Mouse (Mus musculus) neural tube, embryonic 14.5 days (tissue): Measurements from ENCODE around the gene Fxyd6. TPM values are rescaled to one million over a fixed set of nuclear protein-coding genes. Genes with fewer than 3 reads are reported as not detected.

ENCODE experiments used
- ATAC-seq: fragments of 200-750 bp; cut with Nextera tagmentation; 2 replicates; pipeline ENCODE4 v1.8.0; 2017; ENCODE audit warnings: low read depth, mild to moderate bottlenecking, moderate TSS enrichment, moderate library complexity
- H3K27ac ChIP-seq: fragments of 300-500 bp; sonication (generic); 2 replicates; pipeline ENCODE4 v1.5.1; 2014; ENCODE audit warnings: low read depth, mild to moderate bottlenecking, control low read depth, low read length, moderate library complexity, mixed read lengths
- H3K27me3 ChIP-seq: fragments of 300-500 bp; sonication (generic); 2 replicates; pipeline ENCODE4 v1.6.1; 2014; ENCODE audit warnings: low read length; ENCODE audit not compliant: control insufficient read depth, insufficient read depth
- H3K36me3 ChIP-seq: fragments of 300-500 bp; sonication (generic); 2 replicates; pipeline ENCODE4 v1.6.1; 2014; ENCODE audit warnings: low read length, mixed read lengths; ENCODE audit not compliant: control insufficient read depth, insufficient read depth
- H3K4me1 ChIP-seq: fragments of 300-500 bp; sonication (generic); 2 replicates; pipeline ENCODE4 v1.6.1; 2014; ENCODE audit warnings: low read length; ENCODE audit not compliant: control insufficient read depth, insufficient read depth
- H3K4me2 ChIP-seq: fragments of 300-500 bp; sonication (generic); 2 replicates; pipeline ENCODE4 v1.6.1; 2014; ENCODE audit warnings: mild to moderate bottlenecking, low read depth, low read length, control low read depth
- H3K4me3 ChIP-seq: fragments of 300-500 bp; sonication (generic); 2 replicates; pipeline ENCODE4 v1.5.1; 2014; ENCODE audit warnings: low read depth, low read length, control low read depth, mixed read lengths
- H3K9ac ChIP-seq: fragments of 300-500 bp; sonication (generic); replicated peaks from 2 replicates; pipeline ENCODE4 v1.6.1; 2014; ENCODE audit warnings: low read depth, mild to moderate bottlenecking, control low read depth, low read length, mixed read lengths
- H3K9me3 ChIP-seq: fragments of 300-500 bp; sonication (generic); 2 replicates; pipeline ENCODE4 v1.6.1; 2016; ENCODE audit warnings: low read length; ENCODE audit not compliant: control insufficient read depth
- WGBS: fragments of 180-500 bp; shearing (Covaris S2); extraction: QIAGEN DNeasy Blood & Tissue Kit; methylation state at CpG from one replicate; pipeline ENCODE4 v1.1.7; 2014; 5-methylcytosine and 5-hydroxymethylcytosine counted together
- polyA plus RNA-seq: library from polyadenylated mRNA; unstranded; fragments of >200 nt; fragmentation: Nextera tagmentation; extraction: Ambion mirVana; gene quantifications from 2 replicates; pipeline ENCODE4 v1.2.1, GENCODE M21; 2014

Fxyd6 gene
- polyA plus RNA-seq, 1 experiment from 2014 or later, result 341 TPM

DNA sequence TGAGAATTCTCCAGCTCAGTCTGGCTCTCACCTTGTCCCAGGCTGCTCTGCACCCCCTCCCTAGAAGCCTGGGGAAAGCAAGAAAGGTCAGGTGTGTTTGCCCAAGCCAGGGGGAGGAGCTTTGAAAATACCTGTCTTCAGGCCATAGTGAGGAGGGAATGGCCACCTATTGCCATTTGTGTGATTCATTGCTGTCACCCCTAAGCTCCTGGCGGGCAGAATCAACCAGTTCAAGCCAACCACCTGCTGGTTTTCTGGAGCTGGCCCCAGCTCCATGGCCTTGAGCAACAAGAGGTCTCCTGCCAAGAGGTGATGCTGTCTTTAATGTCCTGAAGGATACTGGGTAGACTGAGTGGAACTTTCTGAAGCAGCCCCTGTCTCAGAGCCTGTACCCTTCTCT, 28.4 kb downstream of the Fxyd6 start:
- Histone ChIP-seq H3K4me1 (no peaks in the 10 kb centered on the region), H3K27me3 (no peaks in the 10 kb centered on the region), H3K36me3 (0 out of 2 replicates have a peak, but pooled peaks cover 7% of the 10 kb centered on the region), H3K9me3 (no peaks in the 10 kb centered on the region), H3K27ac (no peak overlapping the region), H3K4me3 (no peak overlapping the region), H3K9ac (no peak overlapping the region), H3K4me2 (no peak overlapping the region)
- 71% methylated on average over 1 of the region's 1 CpGs for WGBS
- ATAC-seq, result no peak

DNA sequence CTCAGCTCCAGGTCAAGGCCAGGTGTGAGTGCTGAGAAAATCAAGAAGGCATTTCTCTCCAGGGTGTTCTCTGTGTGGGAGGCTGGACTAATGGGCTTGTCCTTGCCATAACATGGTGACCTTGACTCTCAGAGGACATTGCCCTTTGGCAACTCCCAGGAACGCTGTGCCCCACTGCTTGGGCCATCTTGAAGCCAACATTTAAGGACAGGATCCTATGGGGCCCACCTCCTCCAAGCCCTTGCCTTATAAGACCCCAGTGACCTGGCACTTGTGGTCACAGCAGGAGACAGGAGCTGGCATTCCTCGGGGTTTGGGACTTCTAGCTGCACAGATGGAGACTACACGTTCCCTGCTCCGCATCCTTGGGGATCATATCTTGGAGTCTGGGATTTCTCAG, 29.4 kb downstream of the Fxyd6 start, which contains the start of gene Fxyd2:
Gene Fxyd2 (plus strand): TSS at position 236 of the 400 bp plus-strand sequence.
- WGBS, result 77% methylated on average over 4 of the region's 4 CpGs
- Histone ChIP-seq H3K9me3 (no peaks in the 10 kb centered on the region), H3K27ac (no peak within 1 kb of the TSS), H3K36me3 (0 out of 2 replicates have a peak, but pooled peaks cover 7% of the 10 kb centered on the region), H3K4me1 (no peaks in the 10 kb centered on the region), H3K4me2 (no peak within 1 kb of the TSS), H3K9ac (no peak within 1 kb of the TSS), H3K27me3 (no peaks in the 10 kb centered on the region), H3K4me3 (no peak within 1 kb of the TSS)
- no peak for ATAC-seq

DNA sequence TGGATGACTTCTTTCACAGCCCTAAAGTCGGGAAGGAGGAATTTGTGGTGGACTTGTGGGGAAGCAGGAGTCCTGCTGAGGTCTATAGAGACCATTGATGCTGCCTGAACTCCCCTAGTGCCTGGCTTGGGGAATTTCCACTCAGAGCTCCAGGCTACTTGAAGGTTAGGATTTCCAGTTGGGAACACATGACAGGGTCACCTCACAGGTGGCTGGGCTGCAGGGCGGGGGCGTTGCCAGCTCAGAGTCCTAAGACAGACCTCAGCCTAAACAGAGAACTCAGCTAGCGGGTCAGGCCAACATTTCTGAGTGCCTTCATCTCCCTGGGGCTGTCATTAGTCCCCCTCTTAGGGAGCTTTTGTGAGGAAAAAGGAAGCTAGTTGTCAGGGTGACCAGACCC, 31.9 kb downstream of the Fxyd6 start:
- no peaks in the 10 kb centered on the region for H3K27me3 ChIP-seq
- H3K4me1 ChIP-seq, result no peaks in the 10 kb centered on the region
- no peak overlapping the region for H3K9ac ChIP-seq
- 55% methylated on average over 4 of the region's 4 CpGs for WGBS
- no peak for ATAC-seq
- no peaks in the 10 kb centered on the region for H3K36me3 ChIP-seq
- no peak overlapping the region for H3K4me2 ChIP-seq
- no peaks in the 10 kb centered on the region for H3K9me3 ChIP-seq
- no peak overlapping the region for H3K4me3 ChIP-seq
- no peak overlapping the region for H3K27ac ChIP-seq

DNA sequence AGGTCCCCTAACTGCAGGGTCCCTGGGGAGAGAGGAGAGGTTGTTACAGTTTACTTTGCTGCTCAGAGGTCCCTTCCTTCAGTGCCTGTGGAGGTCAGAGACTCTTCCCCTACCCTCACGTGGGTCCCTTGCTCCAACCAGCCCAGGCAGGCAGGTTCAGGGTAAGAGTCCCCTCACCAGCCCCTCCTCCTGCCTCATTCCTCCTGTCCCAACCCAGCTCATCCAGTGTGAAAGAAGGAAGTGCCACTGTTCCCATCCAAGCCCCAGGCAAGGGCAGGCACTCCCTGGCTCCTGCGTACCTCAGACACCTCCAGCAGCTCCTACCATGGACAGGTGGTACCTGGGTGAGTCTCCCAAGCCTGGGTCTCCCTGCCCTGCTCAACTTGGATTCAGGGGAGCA, 33.0 kb downstream of the Fxyd6 start:
- Histone ChIP-seq H3K27me3 (no peaks in the 10 kb centered on the region), H3K4me1 (no peaks in the 10 kb centered on the region), H3K4me3 (no peak overlapping the region), H3K9ac (no peak overlapping the region), H3K4me2 (no peak overlapping the region), H3K36me3 (no peaks in the 10 kb centered on the region), H3K27ac (no peak overlapping the region), H3K9me3 (no peaks in the 10 kb centered on the region)
- no peak for ATAC-seq
- WGBS, result 66% methylated on average over 2 of the region's 2 CpGs

DNA sequence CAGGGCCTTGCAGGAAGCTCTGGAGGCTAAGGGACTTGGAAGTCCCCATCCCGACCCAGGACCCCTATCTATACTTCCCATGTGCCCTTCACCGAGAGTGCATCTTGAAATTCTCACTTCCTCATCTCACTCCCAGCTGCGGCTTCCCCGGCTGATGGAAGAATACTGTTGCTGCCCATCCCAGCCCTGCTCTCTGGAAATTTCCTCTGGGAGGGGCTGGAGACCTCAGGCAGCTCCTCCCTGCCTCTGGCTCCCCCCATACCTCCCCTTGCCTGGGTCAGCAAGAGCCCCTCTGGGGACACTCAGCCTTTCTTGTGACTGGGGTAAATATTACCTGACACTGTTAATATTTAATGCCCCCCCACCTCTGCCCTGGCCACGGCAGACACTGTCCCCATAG, 35.7 kb downstream of the Fxyd6 start:
- no peak for ATAC-seq
- 68% methylated on average over 5 of the region's 5 CpGs for WGBS

DNA sequence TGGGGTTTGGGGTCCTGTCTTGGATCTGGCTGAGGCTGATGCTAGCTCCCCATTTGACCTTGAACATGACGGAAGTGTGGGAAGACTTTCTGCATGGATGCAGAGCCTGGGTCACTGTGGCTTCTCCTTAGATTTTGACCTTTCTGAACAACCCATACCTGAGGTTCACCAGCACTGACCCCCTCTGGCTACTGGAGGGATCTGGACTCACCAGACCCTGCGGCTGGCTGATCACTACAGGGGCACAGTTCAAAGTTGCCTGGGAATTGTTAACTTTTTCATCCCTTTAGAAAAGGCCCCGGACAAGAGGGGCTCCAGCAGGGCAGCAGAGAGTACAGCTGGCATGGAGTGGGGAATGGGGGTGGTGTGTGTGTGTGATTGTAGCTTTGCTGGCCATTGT, 36.8 kb downstream of the Fxyd6 start:
- H3K4me1 ChIP-seq, result no peaks in the 10 kb centered on the region
- H3K9me3 ChIP-seq, result no peaks in the 10 kb centered on the region
- H3K27ac ChIP-seq, result no peak overlapping the region
- H3K4me3 ChIP-seq, result no peak overlapping the region
- no peaks in the 10 kb centered on the region for H3K27me3 ChIP-seq
- no peak overlapping the region for H3K9ac ChIP-seq
- no peak overlapping the region for H3K4me2 ChIP-seq
- ATAC-seq, result no peak
- 85% methylated on average over 3 of the region's 3 CpGs for WGBS
- no peaks in the 10 kb centered on the region for H3K36me3 ChIP-seq

More for the DNA sequence above, 35.7 kb downstream of the Fxyd6 start:
- Histone ChIP-seq H3K4me3 (no peak overlapping the region), H3K9me3 (no peaks in the 10 kb centered on the region), H3K36me3 (no peaks in the 10 kb centered on the region), H3K4me2 (no peak overlapping the region), H3K27me3 (no peaks in the 10 kb centered on the region), H3K27ac (no peak overlapping the region), H3K4me1 (no peaks in the 10 kb centered on the region), H3K9ac (no peak overlapping the region)

DNA sequence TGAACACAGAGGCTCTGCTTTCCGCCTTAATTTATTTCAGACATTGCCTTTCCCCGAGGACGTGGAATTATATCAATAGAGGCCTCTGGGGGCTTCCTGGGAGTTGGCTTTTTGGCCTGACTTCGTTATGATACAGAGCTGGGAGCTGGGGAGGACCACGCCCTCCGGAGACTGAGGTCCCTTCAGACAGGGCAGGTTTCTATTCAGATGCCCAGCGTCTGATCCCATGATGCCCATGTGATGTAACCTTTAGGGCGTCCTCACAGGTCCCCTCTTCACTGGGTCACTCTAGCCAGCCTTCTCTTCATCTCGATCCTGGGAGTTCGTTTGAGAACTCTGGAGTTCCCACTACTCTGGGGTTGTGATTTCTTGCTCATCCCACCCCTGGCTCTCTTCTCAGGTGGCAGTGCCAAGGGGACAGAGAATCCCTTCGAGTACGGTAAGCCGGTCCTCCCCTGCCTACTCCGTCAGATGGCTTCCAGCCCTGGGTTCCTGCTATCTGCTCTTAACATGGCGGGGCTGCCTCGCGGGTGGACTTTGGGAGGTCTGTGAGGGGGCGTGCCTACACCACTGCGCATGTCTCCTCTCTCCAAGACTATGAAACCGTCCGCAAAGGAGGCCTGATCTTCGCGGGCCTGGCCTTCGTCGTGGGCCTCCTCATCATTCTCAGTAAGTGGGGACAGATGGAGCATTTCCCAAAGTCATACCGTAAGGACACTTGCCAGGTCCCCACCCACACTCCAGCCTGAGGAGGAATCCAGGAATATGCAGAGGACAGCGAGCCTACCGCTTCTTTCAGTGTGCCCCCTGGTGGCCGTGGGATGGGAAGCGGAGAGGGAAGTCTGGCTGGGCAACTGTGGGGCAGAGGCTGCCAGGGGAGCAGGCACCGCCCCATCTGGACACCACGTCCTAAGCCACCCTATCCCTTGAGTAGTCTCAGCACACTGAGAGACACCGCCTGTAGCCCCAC, 38.0 kb downstream of the Fxyd6 start:
- Histone ChIP-seq H3K27me3 (no peaks in the 10 kb centered on the region), H3K27ac (no peak overlapping the region), H3K4me3 (no peak overlapping the region), H3K9me3 (no peaks in the 10 kb centered on the region), H3K4me2 (peak overlapping the region; percentile 39; the same call in 1 of the 2 replicates), H3K4me1 (0 out of 2 replicates have a peak, but pooled peaks cover 3% of the 10 kb centered on the region), H3K9ac (peak overlapping the region; percentile 25; the same call in 1 of the 2 replicates), H3K36me3 (no peaks in the 10 kb centered on the region)
- WGBS, result 39% methylated on average over 33 of the region's 33 CpGs
- peak; percentile 64 for ATAC-seq

DNA sequence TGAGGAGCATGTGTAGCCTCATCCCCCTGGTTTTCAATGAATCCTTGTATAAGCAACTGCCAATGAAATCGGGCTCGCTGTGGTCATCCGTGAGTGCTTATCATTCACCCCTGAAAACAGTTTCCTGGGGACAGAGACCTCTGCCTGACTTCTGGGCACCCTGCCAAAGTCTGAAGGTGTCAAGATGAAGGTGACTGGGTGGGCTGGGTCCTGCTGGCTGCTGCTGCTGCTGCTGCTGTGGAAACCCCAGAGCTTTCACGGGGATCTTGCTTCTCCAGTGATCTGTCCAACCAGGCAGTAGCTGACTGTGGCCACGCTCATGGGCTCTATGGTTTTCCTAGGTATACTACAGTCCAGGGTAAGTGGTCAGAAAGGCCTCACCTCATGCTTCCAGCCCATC, 40.2 kb downstream of the Fxyd6 start:
- Histone ChIP-seq H3K9ac (no peak overlapping the region), H3K4me3 (no peak overlapping the region), H3K4me1 (0 out of 2 replicates have a peak, but pooled peaks cover 3% of the 10 kb centered on the region), H3K27me3 (no peaks in the 10 kb centered on the region), H3K27ac (no peak overlapping the region), H3K4me2 (no peak overlapping the region), H3K36me3 (no peaks in the 10 kb centered on the region), H3K9me3 (no peaks in the 10 kb centered on the region)
- no peak for ATAC-seq
- 89% methylated on average over 5 of the region's 5 CpGs for WGBS

DNA sequence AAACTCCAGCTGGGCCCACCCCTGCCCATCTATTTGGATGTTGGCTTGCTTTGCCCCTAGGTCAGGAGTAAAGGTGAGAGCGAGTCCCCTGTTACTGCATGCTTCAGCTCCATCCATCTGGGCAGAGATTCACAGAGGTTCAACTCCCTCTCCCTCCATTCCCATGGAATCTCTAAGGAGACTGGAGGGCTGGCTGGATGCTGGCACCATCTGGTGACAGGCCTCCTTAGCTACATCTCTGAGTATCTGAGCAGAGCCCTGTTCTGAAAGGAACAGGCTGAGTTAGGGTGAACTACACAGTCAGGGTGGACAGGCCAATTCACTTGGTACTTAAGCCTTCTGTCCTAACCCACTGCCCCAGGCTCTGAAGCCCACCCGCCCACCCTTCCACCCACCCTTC, 40.6 kb downstream of the Fxyd6 start:
- Histone ChIP-seq H3K4me1 (0 out of 2 replicates have a peak, but pooled peaks cover 3% of the 10 kb centered on the region), H3K4me2 (no peak overlapping the region), H3K9me3 (no peaks in the 10 kb centered on the region), H3K27ac (no peak overlapping the region), H3K4me3 (no peak overlapping the region), H3K36me3 (no peaks in the 10 kb centered on the region), H3K27me3 (no peaks in the 10 kb centered on the region), H3K9ac (no peak overlapping the region)
- ATAC-seq, result no peak
- 91% methylated on average over 2 of the region's 2 CpGs for WGBS
